ENCODE assay signal across 8 mouse cellular contexts in the genomic region with DNA sequence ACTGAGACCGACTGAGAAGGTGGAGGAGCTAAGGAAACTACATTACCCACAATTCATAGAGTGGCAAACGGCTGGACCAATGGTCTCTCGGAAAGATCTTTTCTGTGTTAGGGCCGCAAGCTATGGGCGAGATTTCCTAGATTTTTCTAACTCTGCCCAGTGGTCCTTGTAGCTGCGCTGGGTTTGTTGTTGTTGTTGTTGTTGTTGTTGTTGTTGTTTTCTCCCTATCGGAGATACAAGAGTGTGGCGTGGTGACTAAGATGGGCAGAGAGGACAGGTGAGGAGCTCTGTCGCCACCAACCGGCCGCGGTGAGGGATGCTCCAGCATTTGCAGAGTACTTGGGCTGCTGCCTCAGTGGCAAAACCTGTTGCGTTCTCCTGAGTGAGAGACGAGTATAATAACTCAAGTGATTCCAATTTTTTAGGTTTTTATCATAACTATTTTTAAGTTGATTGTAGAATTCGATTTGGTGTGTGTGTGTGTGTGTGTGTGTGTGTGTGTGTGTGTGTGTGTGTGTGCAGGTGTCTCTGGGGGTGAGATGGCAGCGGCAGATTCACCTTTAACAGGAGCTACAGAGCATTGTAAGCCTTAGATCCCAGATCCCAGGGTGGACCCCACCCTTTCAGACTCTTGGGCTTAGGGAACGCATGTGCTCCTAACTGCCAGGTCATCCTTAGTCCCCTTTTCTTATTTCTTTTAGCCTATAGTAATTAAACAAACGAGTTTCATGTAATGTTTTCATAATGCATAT. TPM values are rescaled to one million over a fixed set of nuclear protein-coding genes. Genes with fewer than 3 reads are reported as not detected.
A peak's percentile ranks its signal among the peaks of the same experiment; 100 is the strongest.
DNase-seq lines count a peak whose midpoint lies in the region; ATAC-seq and TF ChIP-seq lines count a peak whose summit lies in the region.

No protein-coding gene starts in this region.

- ATAC-seq in forebrain, postnatal 0 days = peak; percentile 97
- peak; percentile 97 for ATAC-seq in hindbrain, embryonic 11.5 days (ENCODE audit: low FRiP score)
- peak; percentile 98 for ATAC-seq in lung, postnatal 0 days

- peak; percentile 41 to 68 (median 54); a peak in 5 of 6 replicates for TF ChIP-seq CTCF in MEL (IDR thresholded peaks at IDR 0.05 in 2 of 3, conservative IDR thresholded peaks at IDR 0.05 in 1 of 3; ENCODE audit: control insufficient read depth in 1 of 3, insufficient read depth in 1 of 3, low read depth in 2 of 3, low read length in 3 of 3, poor library complexity in 1 of 3, severe bottlenecking in 1 of 3)
- TF ChIP-seq CTCF in cerebellum, adult 2 months (IDR thresholded peaks at IDR 0.05; ENCODE audit: borderline replicate concordance, insufficient read depth, low read depth, low read length) = peak; percentile 85
- peak; percentile 82 for TF ChIP-seq CTCF in forebrain, postnatal 0 days (IDR thresholded peaks at IDR 0.05; ENCODE audit: low read depth)
- TF ChIP-seq CTCF in lung, postnatal 0 days (IDR thresholded peaks at IDR 0.05) = peak; percentile 83

- no peaks in the 10 kb centered on the region; a peak in 1 of 4 replicates for H3K4me1 ChIP-seq in MEL (ENCODE audit: control insufficient read depth in 1 of 2, insufficient read depth in 2 of 2, low read length in 2 of 2)
- no peaks in the 10 kb centered on the region for H3K4me1 ChIP-seq in cerebellum, adult 2 months (ENCODE audit: control insufficient read depth, insufficient read depth, low read length)
- H3K4me1 ChIP-seq in forebrain, postnatal 0 days (ENCODE audit: insufficient read depth) = no peaks in the 10 kb centered on the region
- H3K4me1 ChIP-seq in hindbrain, embryonic 11.5 days (replicated peaks; ENCODE audit: control insufficient read depth, insufficient read depth, low read length) = no peaks in the 10 kb centered on the region
- 0 out of 2 replicates have a peak, but pooled peaks cover 3% of the 10 kb centered on the region for H3K4me1 ChIP-seq in lung, postnatal 0 days (ENCODE audit: insufficient read depth, low read depth, low read length)

- H3K27ac ChIP-seq in MEL (ENCODE audit: control insufficient read depth, low read depth, low read length) = no peak overlapping the region
- H3K27ac ChIP-seq in cerebellum, adult 2 months (ENCODE audit: insufficient read depth, low read length) = no peak overlapping the region
- no peak overlapping the region for H3K27ac ChIP-seq in forebrain, postnatal 0 days (ENCODE audit: low read depth, low read length)
- no peak overlapping the region for H3K27ac ChIP-seq in hindbrain, embryonic 11.5 days (ENCODE audit: low read depth, low read length)
- no peak overlapping the region for H3K27ac ChIP-seq in lung, postnatal 0 days (ENCODE audit: low read length)

- H3K79me2 ChIP-seq in MEL (ENCODE audit: control insufficient read depth, insufficient read depth, low read length, poor library complexity) = no peaks in the 10 kb centered on the region

- TF ChIP-seq RAD21 in MEL (IDR thresholded peaks at IDR 0.05; ENCODE audit: low read depth, low read length) = peak; percentile 33

- no peaks in the 10 kb centered on the region for H3K9me3 ChIP-seq in MEL (replicated peaks; ENCODE audit: insufficient read depth, low read length)
- no peaks in the 10 kb centered on the region for H3K9me3 ChIP-seq in forebrain, postnatal 0 days (ENCODE audit: low read length)
- H3K9me3 ChIP-seq in hindbrain, embryonic 11.5 days (ENCODE audit: control insufficient read depth, low read length) = no peaks in the 10 kb centered on the region
- no peaks in the 10 kb centered on the region for H3K9me3 ChIP-seq in lung, postnatal 0 days (ENCODE audit: low read length)

- no peaks in the 10 kb centered on the region for H3K27me3 ChIP-seq in MEL (ENCODE audit: control insufficient read depth in 1 of 2, insufficient read depth in 2 of 2, low read length in 2 of 2)
- no peaks in the 10 kb centered on the region for H3K27me3 ChIP-seq in cerebellum, adult 2 months (ENCODE audit: control insufficient read depth, insufficient read depth, low read length)
- H3K27me3 ChIP-seq in forebrain, postnatal 0 days (ENCODE audit: insufficient read depth, low read length) = no peaks in the 10 kb centered on the region
- H3K27me3 ChIP-seq in hindbrain, embryonic 11.5 days (ENCODE audit: control insufficient read depth, insufficient read depth, low read length) = no peaks in the 10 kb centered on the region
- no peaks in the 10 kb centered on the region for H3K27me3 ChIP-seq in lung, postnatal 0 days (replicated peaks; ENCODE audit: insufficient read depth, low read length)

- H3K4me2 ChIP-seq in forebrain, postnatal 0 days (ENCODE audit: low read depth) = peak overlapping the region; percentile 38
- peak overlapping the region; percentile 23; the same call in 1 of the 2 replicates for H3K4me2 ChIP-seq in hindbrain, embryonic 11.5 days (replicated peaks; ENCODE audit: low read depth, low read length)
- H3K4me2 ChIP-seq in lung, postnatal 0 days (replicated peaks; ENCODE audit: low read depth, low read length) = peak overlapping the region; percentile 50

- DNase-seq in MEL (ENCODE audit: low read depth, low spot score) = peak; percentile 62
- DNase-seq in cerebellum, adult 2 months = peak; percentile 79 to 80
- peak; percentile 86 for DNase-seq in forebrain, postnatal 0 days
- DNase-seq in hindbrain, embryonic 11.5 days (ENCODE audit: low spot score) = peak; percentile 76
- peak; percentile 79 to 84 for DNase-seq in layer of hippocampus, postnatal 10 days (ENCODE audit: low spot score in 2 of 2)
- DNase-seq in lung, postnatal 0 days (ENCODE audit: low spot score) = peak; percentile 76
- peak; percentile 27 for DNase-seq in ovary, postnatal 10 days (ENCODE audit: low spot score)
- DNase-seq in thymus, postnatal 0 days (ENCODE audit: low spot score) = peak; percentile 62

- peak overlapping the region; percentile 32; the same call in 1 of the 2 replicates for H3K9ac ChIP-seq in MEL (ENCODE audit: control insufficient read depth, low read depth, low read length, poor library complexity, severe bottlenecking)
- H3K9ac ChIP-seq in forebrain, postnatal 0 days = peak overlapping the region; percentile 14; the same call in 1 of the 2 replicates
- no peak overlapping the region for H3K9ac ChIP-seq in hindbrain, embryonic 11.5 days (ENCODE audit: low read depth, low read length)
- 0 out of 2 replicates have a peak overlapping the region, but pooled peaks have one; percentile 6 for H3K9ac ChIP-seq in lung, postnatal 0 days (replicated peaks; ENCODE audit: low read depth)

- 10% methylated on average over 18 of the region's 18 CpGs for WGBS in cerebellum, adult 2 months
- 12% methylated on average over 18 of the region's 18 CpGs for WGBS in forebrain, postnatal 0 days
- WGBS in hindbrain, embryonic 11.5 days = 15% methylated on average over 18 of the region's 18 CpGs
- 10% methylated on average over 18 of the region's 18 CpGs for WGBS in lung, postnatal 0 days

- no peaks in the 10 kb centered on the region for H3K36me3 ChIP-seq in MEL (ENCODE audit: control insufficient read depth in 1 of 2, insufficient read depth in 2 of 2, low read length in 2 of 2)
- peaks cover 2% of the 10 kb centered on the region for H3K36me3 ChIP-seq in forebrain, postnatal 0 days (ENCODE audit: insufficient read depth)
- no peaks in the 10 kb centered on the region for H3K36me3 ChIP-seq in hindbrain, embryonic 11.5 days (ENCODE audit: control insufficient read depth, insufficient read depth, low read length)
- H3K36me3 ChIP-seq in lung, postnatal 0 days (ENCODE audit: insufficient read depth, low read length) = no peaks in the 10 kb centered on the region

- no peak for TF ChIP-seq POLR2A in MEL (IDR thresholded peaks at IDR 0.05; ENCODE audit: control insufficient read depth in 1 of 2, insufficient read depth in 1 of 2, low read depth in 1 of 2, low read length in 2 of 2, poor library complexity in 1 of 2)
- no peak for TF ChIP-seq POLR2A in cerebellum, adult 2 months (IDR thresholded peaks at IDR 0.05; ENCODE audit: borderline replicate concordance, insufficient read depth, low read length)

- TF ChIP-seq EP300 in MEL (IDR thresholded peaks at IDR 0.05; ENCODE audit: low read depth in 1 of 2, low read length in 2 of 2) = no peak
- no peak for TF ChIP-seq EP300 in lung, postnatal 0 days (IDR thresholded peaks at IDR 0.05)

- H3K4me3 ChIP-seq in MEL (ENCODE audit: control insufficient read depth in 1 of 2, insufficient read depth in 1 of 2, low read depth in 2 of 2, low read length in 2 of 2) = peak overlapping the region; percentile 88 to 90
- peak overlapping the region; percentile 74 for H3K4me3 ChIP-seq in cerebellum, adult 2 months (replicated peaks; ENCODE audit: insufficient read depth, low read depth, low read length)
- peak overlapping the region; percentile 49 for H3K4me3 ChIP-seq in forebrain, postnatal 0 days (ENCODE audit: low read depth, low read length)
- H3K4me3 ChIP-seq in hindbrain, embryonic 11.5 days (ENCODE audit: low read depth, low read length) = peak overlapping the region; percentile 48
- peak overlapping the region; percentile 49 for H3K4me3 ChIP-seq in lung, postnatal 0 days (ENCODE audit: low read depth, low read length)

RNA-seq across cellular contexts. Expression of a gene that starts 17.2 kb away (rescaled TPM):
- 0.49 and 0.50 TPM in 2 replicates for total RNA-seq in MEL (2012; rRNA removed)
- under 1 TPM in 1 of 2 experiments, not detected in 1; 0.47 TPM for polyA plus RNA-seq in MEL (2012; ENCODE audit: insufficient read depth in 1 of 2, insufficient read length in 2 of 2, low read depth in 1 of 2, low replicate concordance in 2 of 2, missing spikeins in 1 of 2)
- polyA plus RNA-seq in cerebellum, adult 2 months (2012; rRNA removed) = 4.1 and 4.3 TPM in 2 replicates
- 4.8 and 6.3 TPM in 2 replicates for total RNA-seq in forebrain, postnatal 0 days (2014; rRNA removed)
- 0.79 and 0.98 TPM in 2 replicates for polyA plus RNA-seq in forebrain, postnatal 0 days (2015; fragmentation: Nextera tagmentation; extraction: Ambion mirVana)
- 3.4 and 4.4 TPM in 2 replicates for polyA plus RNA-seq in hindbrain, embryonic 11.5 days (2014; fragmentation: Nextera tagmentation; extraction: Ambion mirVana)
- 1 to 10 TPM; 6.0 to 6.5 TPM for total RNA-seq in layer of hippocampus, postnatal 10 days (2021)
- 1.3 and 1.4 TPM in 2 replicates for polyA plus RNA-seq in lung, postnatal 0 days (2015; fragmentation: Nextera tagmentation; extraction: Ambion mirVana)
- polyA plus RNA-seq in thymus, postnatal 0 days (2015; fragmentation: Nextera tagmentation; extraction: Ambion mirVana) = 1.2 and 1.5 TPM in 2 replicates

RNA-seq across cellular contexts. Expression of a gene that starts 21.4 kb away (rescaled TPM):
- total RNA-seq in MEL (2012; rRNA removed) = 1.3 and 1.8 TPM in 2 replicates
- 1 to 10 TPM in 1 of 2 experiments, not detected in 1; 1.9 TPM for polyA plus RNA-seq in MEL (2012; ENCODE audit: insufficient read depth in 1 of 2, insufficient read length in 2 of 2, low read depth in 1 of 2, low replicate concordance in 2 of 2, missing spikeins in 1 of 2)
- 11.8 and 12.1 TPM in 2 replicates for polyA plus RNA-seq in cerebellum, adult 2 months (2012; rRNA removed)
- total RNA-seq in forebrain, postnatal 0 days (2014; rRNA removed) = 9.3 and 11.5 TPM in 2 replicates
- polyA plus RNA-seq in forebrain, postnatal 0 days (2015; fragmentation: Nextera tagmentation; extraction: Ambion mirVana) = 4.5 and 6.3 TPM in 2 replicates
- 10.9 TPM in 2 replicates for polyA plus RNA-seq in hindbrain, embryonic 11.5 days (2014; fragmentation: Nextera tagmentation; extraction: Ambion mirVana)
- 1 to 10 TPM; 8.6 to 8.8 TPM for total RNA-seq in layer of hippocampus, postnatal 10 days (2021)
- 3.6 and 4.0 TPM in 2 replicates for polyA plus RNA-seq in lung, postnatal 0 days (2015; fragmentation: Nextera tagmentation; extraction: Ambion mirVana)
- 3.9 and 4.0 TPM in 2 replicates for polyA plus RNA-seq in thymus, postnatal 0 days (2015; fragmentation: Nextera tagmentation; extraction: Ambion mirVana)

RNA-seq across cellular contexts. Expression of a gene that starts 51.8 kb away (rescaled TPM):
- total RNA-seq in MEL (2012; rRNA removed) = 0.13 and 0.15 TPM in 2 replicates
- polyA plus RNA-seq in MEL (2012; ENCODE audit: insufficient read depth in 1 of 2, insufficient read length in 2 of 2, low read depth in 1 of 2, low replicate concordance in 2 of 2, missing spikeins in 1 of 2) = under 1 TPM in 1 of 2 experiments, not detected in 1; 0.57 TPM
- polyA plus RNA-seq in cerebellum, adult 2 months (2012; rRNA removed) = 1.1 and 1.3 TPM in 2 replicates
- total RNA-seq in forebrain, postnatal 0 days (2014; rRNA removed) = 5.4 and 5.5 TPM in 2 replicates
- 3.6 and 4.5 TPM in 2 replicates for polyA plus RNA-seq in forebrain, postnatal 0 days (2015; fragmentation: Nextera tagmentation; extraction: Ambion mirVana)
- 7.6 and 9.6 TPM in 2 replicates for polyA plus RNA-seq in hindbrain, embryonic 11.5 days (2014; fragmentation: Nextera tagmentation; extraction: Ambion mirVana)
- 1 to 10 TPM; 2.2 to 2.7 TPM for total RNA-seq in layer of hippocampus, postnatal 10 days (2021)
- 0.54 and 0.89 TPM in 2 replicates for polyA plus RNA-seq in lung, postnatal 0 days (2015; fragmentation: Nextera tagmentation; extraction: Ambion mirVana)
- polyA plus RNA-seq in thymus, postnatal 0 days (2015; fragmentation: Nextera tagmentation; extraction: Ambion mirVana) = 2.3 TPM in 2 replicates

RNA-seq across cellular contexts. Expression of a gene that starts 58.8 kb away (rescaled TPM):
- 0.12 TPM in 1 of 2 replicates, not detected in the other for total RNA-seq in MEL (2012; rRNA removed)
- not detected for polyA plus RNA-seq in MEL (2012; ENCODE audit: insufficient read depth in 1 of 2, insufficient read length in 2 of 2, low read depth in 1 of 2, low replicate concordance in 2 of 2, missing spikeins in 1 of 2)
- polyA plus RNA-seq in cerebellum, adult 2 months (2012; rRNA removed) = 3.8 and 3.9 TPM in 2 replicates
- total RNA-seq in forebrain, postnatal 0 days (2014; rRNA removed) = 1.7 and 2.3 TPM in 2 replicates
- polyA plus RNA-seq in forebrain, postnatal 0 days (2015; fragmentation: Nextera tagmentation; extraction: Ambion mirVana) = 0.42 and 1.2 TPM in 2 replicates
- 0.11 TPM in 1 of 2 replicates, not detected in the other for polyA plus RNA-seq in hindbrain, embryonic 11.5 days (2014; fragmentation: Nextera tagmentation; extraction: Ambion mirVana)
- 1 to 10 TPM; 1.6 to 2.6 TPM for total RNA-seq in layer of hippocampus, postnatal 10 days (2021)
- 0.32 and 0.44 TPM in 2 replicates for polyA plus RNA-seq in lung, postnatal 0 days (2015; fragmentation: Nextera tagmentation; extraction: Ambion mirVana)
- polyA plus RNA-seq in thymus, postnatal 0 days (2015; fragmentation: Nextera tagmentation; extraction: Ambion mirVana) = 0.13 TPM in 1 of 2 replicates, not detected in the other

Comparison
In these comparisons a context has a peak if more than half of its experiments do, and no peak if none do; other contexts are left out.
1. DNase-seq: peak in every context shown above with its lines; median percentile 86 in forebrain, postnatal 0 days; 82 in layer of hippocampus, postnatal 10 days; 80 in cerebellum, adult 2 months; 76 in hindbrain, embryonic 11.5 days; 76 in lung, postnatal 0 days; 62 in MEL; 62 in thymus, postnatal 0 days; 27 in ovary, postnatal 10 days.